Mouse (Mus musculus): ENCODE data around the gene Tnfaip2.

Gene Tnfaip2

GRCm38 (mm10) chr12:111445161-111445889 lies 3.1 kb downstream of the Tnfaip2 start:
- DNase-seq (ENCODE audit: low spot score in 2 of 2): peak in 1 of 2 experiments; percentile 74

- peak in 1 of 2 experiments; percentile 73 for DNase-seq (ENCODE audit: low spot score in 2 of 2)
These were observed 3.8 kb downstream of the Tnfaip2 start for GRCm38 (mm10) chr12:111445890-111446613.

DNA sequence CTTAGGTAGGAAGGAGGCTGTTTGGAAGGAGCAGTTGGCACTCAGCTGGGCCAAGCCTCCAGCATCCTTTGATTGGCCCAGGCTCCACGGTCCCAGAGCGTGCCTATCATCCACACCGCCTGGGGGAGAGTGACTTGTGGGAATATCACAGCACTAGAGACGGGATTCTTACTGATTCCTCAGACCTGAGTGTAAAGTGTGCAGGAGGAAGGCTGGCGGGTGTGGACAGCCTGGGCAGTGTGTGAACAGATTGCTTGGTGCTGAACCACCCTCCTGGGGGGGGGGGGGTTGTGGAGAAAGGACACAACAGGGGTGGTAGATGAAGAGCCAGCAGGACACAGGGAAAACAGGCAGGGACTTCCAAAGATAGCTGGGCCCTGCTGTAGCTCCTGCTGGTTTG lies 4.5 kb downstream of the Tnfaip2 start:
- DNase-seq (ENCODE audit: low spot score in 2 of 2): no peak

DNA sequence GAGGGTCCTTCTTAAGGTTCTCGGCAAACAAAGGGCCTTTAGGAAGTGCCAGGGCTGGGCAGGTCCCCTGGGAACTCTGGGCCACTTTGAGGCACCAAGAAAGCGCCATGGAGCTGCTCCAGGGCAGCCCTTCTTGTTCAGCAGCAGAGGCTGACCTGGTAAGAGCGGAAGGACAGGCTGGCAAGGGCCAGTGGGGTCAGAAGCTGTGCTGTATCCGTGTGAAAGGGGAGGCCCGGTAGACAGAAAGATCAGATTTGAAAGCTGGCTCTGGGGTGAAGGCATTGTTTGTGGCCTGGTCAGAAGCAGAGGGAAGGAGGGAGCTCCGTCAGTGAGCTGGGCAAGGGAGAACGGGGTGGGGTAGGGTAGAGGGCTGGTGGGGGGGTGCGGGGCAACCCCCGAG lies 5.1 kb downstream of the Tnfaip2 start:
- no peak for DNase-seq (ENCODE audit: low spot score in 2 of 2)

- no peak for DNase-seq (ENCODE audit: low spot score in 2 of 2)
These were observed 5.9 kb downstream of the Tnfaip2 start for GRCm38 (mm10) chr12:111447898-111448760.

GRCm38 (mm10) chr12:111448931-111449705 lies 6.8 kb downstream of the Tnfaip2 start:
- peak in 1 of 2 experiments; percentile 58 for DNase-seq (ENCODE audit: low spot score in 2 of 2)

- DNase-seq (ENCODE audit: low spot score in 2 of 2): no peak
These were observed 8.1 kb downstream of the Tnfaip2 start for GRCm38 (mm10) chr12:111450359-111450758.

GRCm38 (mm10) chr12:111451561-111451960 lies 9.3 kb downstream of the Tnfaip2 start:
- no peak for DNase-seq (ENCODE audit: low spot score in 2 of 2)

- DNase-seq (ENCODE audit: low spot score in 2 of 2): peak in 1 of 2 experiments; percentile 24
These were observed 11.8 kb downstream of the Tnfaip2 start for GRCm38 (mm10) chr12:111454021-111454420.

GRCm38 (mm10) chr12:111454543-111455280 lies 12.4 kb downstream of the Tnfaip2 start:
- DNase-seq (ENCODE audit: low spot score in 2 of 2): peak in 1 of 2 experiments; percentile 14

DNA sequence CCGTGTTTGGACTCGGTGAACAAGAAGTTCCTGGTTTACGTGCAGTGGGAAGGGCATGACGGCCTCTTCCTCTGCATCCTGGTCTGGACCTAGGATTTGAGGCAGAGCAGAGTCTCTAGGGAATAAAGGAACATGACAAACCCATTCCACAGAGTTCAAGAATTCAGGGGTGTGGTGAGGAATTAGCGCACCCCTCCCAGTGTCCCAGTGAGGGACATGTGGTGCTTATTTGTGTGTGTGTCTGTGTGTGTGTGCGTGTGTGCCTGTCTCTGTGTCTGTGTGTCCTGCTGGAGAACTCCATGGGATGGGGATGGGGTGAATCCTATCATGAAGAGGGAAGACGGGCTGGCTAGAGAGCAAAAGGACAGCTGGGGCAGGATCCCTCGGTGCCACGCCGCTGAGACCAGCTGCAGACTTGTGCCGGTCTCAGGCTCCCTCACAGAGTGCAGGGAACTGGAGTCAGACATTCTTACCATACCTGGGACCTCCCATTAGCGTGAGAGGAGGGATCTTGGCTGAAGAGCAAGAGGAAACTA lies 13.1 kb downstream of the Tnfaip2 start:
- peak in 1 of 2 experiments; percentile 16 for DNase-seq (ENCODE audit: low spot score in 2 of 2)

DNA sequence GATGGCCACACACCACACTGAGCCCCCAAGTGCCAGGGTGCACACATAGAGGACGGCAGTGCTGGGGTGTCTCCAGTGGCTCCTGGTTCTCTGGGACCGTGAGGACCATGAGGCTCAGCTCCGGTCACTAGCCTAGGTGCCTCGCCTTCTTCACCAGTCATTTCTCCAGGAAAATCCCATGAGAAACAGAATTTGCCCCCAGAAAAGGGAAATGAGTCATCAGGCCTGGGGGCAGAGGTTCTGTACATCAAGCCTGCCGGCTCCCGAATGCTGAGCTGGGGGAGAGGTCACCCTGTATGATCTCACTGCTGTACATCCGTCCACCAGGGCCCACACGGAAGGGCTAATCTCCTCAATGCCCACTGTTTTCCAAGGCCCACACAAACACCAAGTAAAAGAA lies 13.6 kb downstream of the Tnfaip2 start:
- no peak for DNase-seq (ENCODE audit: low spot score in 2 of 2)

GRCm38 (mm10) chr12:111457742-111458141 lies 15.5 kb downstream of the Tnfaip2 start:
- no peak for DNase-seq (ENCODE audit: low spot score in 2 of 2)

GRCm38 (mm10) chr12:111463570-111463969 lies 21.3 kb downstream of the Tnfaip2 start:
- DNase-seq (ENCODE audit: low spot score in 2 of 2): no peak

- no peak for DNase-seq (ENCODE audit: low spot score in 2 of 2)
These were observed 24.1 kb downstream of the Tnfaip2 start for GRCm38 (mm10) chr12:111466369-111466768.

GRCm38 (mm10) chr12:111468206-111468605 lies 25.9 kb downstream of the Tnfaip2 start:
- no peak for DNase-seq (ENCODE audit: low spot score in 2 of 2)

GRCm38 (mm10) chr12:111469507-111469906 lies 27.2 kb downstream of the Tnfaip2 start:
- DNase-seq (ENCODE audit: low spot score in 2 of 2): peak; percentile 71 to 88

DNA sequence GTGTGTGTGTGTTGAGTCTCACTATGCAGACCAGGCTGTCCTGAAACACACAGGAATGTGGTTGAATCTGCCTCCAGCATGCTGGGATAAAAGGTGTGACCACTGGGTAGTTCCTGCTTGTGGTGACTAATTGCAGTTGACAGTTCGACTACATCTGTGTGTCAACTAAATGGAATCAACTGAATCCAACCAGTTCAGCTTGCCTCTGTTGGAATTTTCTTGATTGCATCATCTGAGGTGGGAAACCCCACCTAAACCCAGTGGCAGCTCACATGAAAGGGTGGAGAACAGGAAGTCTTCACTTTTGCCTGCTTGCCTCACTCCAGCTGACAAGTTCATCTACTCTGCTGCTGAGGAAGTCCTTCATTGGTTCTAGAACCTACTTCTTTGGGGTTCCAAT lies 28.9 kb downstream of the Tnfaip2 start:
- DNase-seq (ENCODE audit: low spot score in 2 of 2): no peak

DNA sequence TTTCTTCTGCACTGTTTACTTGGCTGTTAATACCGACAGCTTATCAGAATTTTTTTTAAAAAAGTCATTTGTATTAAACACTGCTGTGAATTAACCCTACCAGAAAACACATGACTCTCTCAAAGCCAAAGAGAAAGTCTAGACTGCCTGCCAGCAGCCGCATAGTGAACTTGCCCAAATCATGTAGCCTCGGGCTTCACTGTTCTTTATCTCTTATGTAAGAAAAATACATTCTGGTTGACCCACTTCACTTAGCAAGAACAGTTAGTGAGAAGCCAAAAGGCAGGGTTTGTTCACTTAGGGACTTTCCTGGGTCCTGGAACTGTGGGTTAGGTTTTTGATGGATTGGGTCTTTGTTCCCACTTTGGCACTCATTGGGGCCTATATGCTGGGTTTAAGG lies 29.5 kb downstream of the Tnfaip2 start:
- DNase-seq (ENCODE audit: low spot score in 2 of 2): no peak

GRCm38 (mm10) chr12:111472886-111473285 lies 30.6 kb downstream of the Tnfaip2 start:
- DNase-seq (ENCODE audit: low spot score in 2 of 2): no peak
